Mouse (Mus musculus) left cerebral cortex, postnatal 14 days (tissue): ENCODE measurements at regions not wholly inside any gene's neighbourhood (a gene's known extent, or its start where the extent isn't known, plus 50 kb on each side); places are given as distances from the start of the nearest gene placed in this dataset.

Source experiments
- DNase-seq, 2 experiments: peaks; one replicate each; pipeline ENCODE4 v3.0.0; 2021 to 2022; ENCODE audit warnings: low spot score in 2 of 2, mixed read lengths in 1 of 2
- intact Hi-C: fragments of 180-260 bp; cut with DNase I; formaldehyde crosslinking; loops from one replicate; pipeline ENCODE4 v1.15.1; 2025

- intact Hi-C loops = no loop called here
- DNase-seq = no peak
These were observed 266.8 kb downstream of the Tns1 start for GRCm38 (mm10) chr1:73857497-73857896.

DNA sequence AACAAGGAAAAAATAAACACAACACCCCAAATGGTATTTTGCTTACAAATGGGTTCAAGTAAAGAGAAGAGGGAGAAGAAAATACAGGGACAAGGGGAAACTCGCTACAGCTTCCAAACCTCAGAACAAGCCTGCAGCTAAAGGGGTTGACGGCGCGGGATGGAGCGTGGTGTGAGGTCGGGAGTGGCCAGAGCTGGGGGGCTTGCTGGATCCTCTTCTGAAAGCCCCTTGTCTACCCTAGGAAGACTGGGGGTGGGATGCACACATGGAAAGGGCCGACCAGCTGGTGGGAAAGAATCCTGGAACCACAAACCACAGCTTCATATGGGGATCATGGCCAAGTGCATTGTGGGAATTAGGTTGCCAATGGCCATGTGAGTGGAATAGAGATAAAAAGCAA is 267.4 kb downstream of the Tns1 start:
- no peak for DNase-seq
- intact Hi-C loops = no loop called here

GRCm38 (mm10) chr1:73855306-73855705 is 268.9 kb downstream of the Tns1 start:
- no peak for DNase-seq
- intact Hi-C loops = no loop called here

- DNase-seq = no peak
- intact Hi-C loops = no loop called here
These were observed 270.4 kb downstream of the Tns1 start for GRCm38 (mm10) chr1:73853851-73854250.

DNA sequence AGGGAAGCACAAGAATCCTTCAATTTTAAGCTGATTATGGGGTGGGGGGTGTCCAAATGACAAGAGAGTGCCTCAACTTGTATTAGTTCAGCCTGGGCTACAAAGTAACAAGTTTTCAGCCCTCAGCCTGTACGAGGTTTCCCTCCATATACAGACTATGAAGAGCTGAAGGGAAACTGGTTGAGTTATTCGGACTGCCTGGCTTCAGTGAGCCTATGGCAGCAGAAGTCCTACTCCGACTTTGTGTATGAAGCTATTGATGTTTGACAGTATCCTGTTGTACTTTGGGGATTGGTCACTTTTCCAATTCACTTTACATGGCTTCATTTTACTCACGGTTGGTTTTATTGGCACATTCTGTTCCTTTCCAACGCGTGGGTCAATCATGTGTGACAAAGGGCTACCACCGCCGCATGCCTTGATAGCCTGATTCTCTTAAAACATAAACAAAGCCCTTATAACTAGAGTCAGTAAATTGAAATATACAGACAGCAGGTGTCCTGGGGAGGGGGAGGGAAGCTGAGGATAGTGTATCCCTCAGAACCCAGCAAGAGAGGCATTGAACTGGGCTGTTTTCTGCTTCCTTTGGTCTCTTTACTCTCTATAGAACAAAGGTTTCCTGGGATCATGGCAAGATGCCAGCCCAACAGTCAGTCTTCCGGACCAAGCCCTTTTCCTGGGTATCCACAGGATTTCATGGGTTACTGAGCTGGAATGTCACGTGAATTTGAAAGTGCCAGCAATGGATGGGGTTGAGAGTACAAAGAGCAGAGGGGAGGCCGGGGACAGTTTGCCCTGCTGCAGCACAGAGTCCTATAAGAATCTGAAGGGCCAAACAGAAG is 273.9 kb downstream of the Tns1 start:
- DNase-seq = no peak
- intact Hi-C loops = no loop called here

DNA sequence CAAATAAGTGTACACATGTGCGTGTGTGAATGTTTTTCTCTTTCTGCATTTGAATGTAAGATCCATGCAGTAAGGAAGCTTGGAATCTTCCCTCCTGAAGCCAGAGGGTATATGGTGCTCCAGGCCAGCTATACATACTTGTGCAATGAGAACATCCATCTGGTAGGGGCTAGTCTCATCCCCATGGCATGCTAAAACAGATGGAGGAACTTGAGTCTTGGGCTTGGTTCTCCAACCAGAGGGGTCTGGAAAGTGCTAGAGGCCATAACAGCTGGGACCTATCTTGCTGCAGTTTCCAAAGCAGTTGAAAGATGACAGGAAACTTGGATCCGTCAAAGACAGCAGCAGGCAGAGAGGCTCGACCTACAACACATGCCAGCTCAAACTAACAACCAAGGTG is 275.9 kb downstream of the Tns1 start:
- intact Hi-C loops = no loop called here
- no peak for DNase-seq

DNA sequence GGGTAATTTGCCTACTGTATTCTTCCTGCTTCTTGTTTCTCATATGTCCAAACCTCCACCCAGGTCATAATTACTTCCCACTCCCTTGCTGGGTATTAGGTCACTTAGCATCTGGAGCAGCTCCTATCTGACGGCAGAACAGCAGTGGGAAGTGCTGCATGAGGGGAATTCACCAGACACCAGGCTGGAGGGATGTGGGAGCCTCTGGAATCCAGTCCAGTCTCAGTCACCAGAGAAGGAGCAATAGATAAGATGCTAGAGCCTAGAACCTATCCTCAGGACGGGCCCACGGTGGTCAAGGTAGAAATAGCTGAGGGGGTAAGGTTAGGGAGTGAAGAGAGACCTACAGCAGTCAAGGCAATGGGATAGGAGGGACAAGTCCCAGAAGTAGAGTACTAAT is 277.1 kb downstream of the Tns1 start:
- intact Hi-C loops = no loop called here
- no peak for DNase-seq

GRCm38 (mm10) chr1:73845115-73845514 is 279.1 kb downstream of the Tns1 start:
- no peak for DNase-seq
- intact Hi-C loops = no loop called here

DNA sequence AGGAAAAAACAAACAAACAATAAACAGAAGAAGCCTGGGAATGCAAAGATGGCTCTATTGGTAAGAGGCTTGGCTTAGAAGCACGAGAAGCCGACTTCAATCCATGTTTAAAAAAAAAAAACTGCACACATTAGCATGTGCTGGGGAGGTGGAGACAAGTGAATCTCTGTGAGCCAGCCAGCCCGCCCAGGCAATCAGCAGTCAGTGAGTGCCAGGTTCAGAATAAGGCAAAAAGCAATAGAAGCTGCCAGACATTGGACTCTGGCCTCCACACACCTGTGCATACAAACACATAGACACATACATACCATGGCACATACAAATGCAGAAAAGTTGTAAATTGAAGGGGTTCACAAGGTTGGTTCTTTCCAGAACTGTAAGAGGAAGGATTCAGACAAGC is 279.7 kb downstream of the Tns1 start:
- DNase-seq = no peak
- intact Hi-C loops = no loop called here

DNA sequence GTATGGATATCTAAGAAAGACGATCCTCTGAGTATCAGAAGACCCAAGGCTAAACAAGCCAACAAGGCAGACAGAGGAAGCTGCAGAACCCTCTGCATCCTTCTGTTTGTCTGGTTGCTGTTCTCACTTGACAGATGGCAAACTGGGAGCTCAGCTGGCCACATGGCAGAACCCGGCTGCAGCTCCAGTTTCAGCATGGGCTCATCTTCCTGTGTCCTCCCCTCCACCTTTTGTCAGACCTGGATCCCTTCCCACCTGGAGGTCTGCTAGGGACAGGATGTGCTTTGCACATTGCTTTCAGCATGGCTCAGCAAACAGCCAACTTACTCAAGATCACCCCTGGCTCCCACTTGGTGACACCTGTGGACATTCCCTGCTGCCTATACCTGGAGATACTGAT is 284.9 kb downstream of the Tns1 start:
- no peak for DNase-seq
- intact Hi-C loops = no loop called here

GRCm38 (mm10) chr1:73836680-73837079 is 287.6 kb downstream of the Tns1 start:
- intact Hi-C loops = no loop called here
- DNase-seq = no peak

DNA sequence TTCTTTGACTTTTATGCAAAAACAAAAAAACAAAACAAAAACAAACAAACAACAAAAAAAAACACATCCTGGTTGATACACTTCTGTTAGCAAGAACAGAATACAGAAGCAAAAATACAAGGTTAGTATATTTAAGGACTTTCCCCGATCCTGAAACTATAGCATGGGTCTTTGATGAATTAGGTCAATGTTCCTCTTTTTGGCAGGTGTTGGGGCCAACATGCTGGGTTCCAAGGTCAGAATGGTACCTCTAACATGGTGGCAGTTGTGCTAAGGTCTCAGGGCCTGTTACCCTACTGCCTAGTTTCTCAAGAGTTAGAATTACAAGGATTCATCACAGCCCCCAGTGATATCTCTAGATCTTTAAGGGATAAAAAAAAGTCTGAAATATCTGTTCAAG is 289.7 kb downstream of the Tns1 start:
- no peak for DNase-seq
- intact Hi-C loops = no loop called here

- intact Hi-C loops = no loop called here
- no peak for DNase-seq
These were observed 293.6 kb downstream of the Tns1 start for GRCm38 (mm10) chr1:73830486-73831132.

DNA sequence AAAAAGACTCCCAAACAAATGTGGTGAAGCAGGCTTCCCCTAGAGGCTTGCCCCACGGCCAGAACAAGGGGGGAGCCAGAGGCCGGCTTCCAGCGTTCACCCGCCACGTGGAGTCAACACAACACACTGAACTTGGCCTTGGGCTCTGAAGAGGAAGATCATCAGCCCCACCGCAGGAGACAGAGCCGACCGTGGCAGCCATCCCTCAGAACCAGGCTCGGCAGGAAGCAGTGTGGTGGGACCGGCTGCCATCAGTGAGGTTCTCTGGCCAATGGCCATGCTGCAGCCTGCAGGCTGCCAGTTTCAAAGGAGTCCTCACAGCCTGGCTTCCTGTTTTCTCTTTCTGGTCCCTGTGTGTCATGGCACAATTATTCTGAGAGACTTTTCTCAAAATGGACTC is 295.3 kb downstream of the Tns1 start:
- peak in 1 of 2 experiments; percentile 19 for DNase-seq
- intact Hi-C loops = loop anchor here (5.0 to 10.0 kb wide), 3 partner anchors 212 to 1112 kb away; no protein-coding TSS in a partner anchor

DNA sequence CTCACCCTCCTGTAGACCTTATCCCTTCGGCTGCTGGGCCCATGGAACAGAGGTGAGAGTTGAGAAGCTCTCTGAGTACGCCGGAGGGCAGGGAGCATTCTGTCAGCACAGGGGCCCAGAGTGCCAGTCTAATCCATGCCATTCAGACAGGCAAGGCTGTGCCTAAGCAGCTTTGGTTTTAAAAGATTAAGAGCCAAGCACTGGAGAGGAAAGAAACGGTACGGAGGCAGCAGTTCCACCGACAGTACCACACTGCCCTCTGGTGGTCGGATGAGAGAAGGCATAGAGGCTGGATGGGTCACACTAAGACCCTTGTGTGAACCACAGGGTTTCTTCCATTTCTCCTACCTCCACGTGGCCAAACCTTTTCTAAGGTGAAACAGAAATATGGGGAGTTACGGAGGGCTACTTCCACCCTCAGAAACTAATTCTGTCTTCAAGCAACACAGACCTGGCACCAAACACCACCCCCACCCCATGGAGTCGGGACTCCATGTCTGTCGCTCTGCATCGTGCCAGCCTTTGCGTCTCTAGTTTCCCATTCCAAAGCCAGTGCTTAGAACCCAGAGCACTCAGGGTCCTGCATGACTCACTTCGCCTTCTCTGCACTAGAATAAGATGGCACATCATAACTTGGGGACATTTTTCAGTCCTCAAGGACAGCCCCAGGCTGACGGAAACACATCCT is 297.9 kb downstream of the Tns1 start:
- intact Hi-C loops = loop anchor here (2.0 to 10.0 kb wide), 4 partner anchors 209 to 1109 kb away; no protein-coding TSS in a partner anchor
- peak; percentile 87 to 93 for DNase-seq

- intact Hi-C loops = loop anchor here (5.0 to 10.0 kb wide), 3 partner anchors 207 to 1107 kb away; no protein-coding TSS in a partner anchor
- DNase-seq = no peak
These were observed 299.7 kb downstream of the Tns1 start for GRCm38 (mm10) chr1:73824406-73825184.

- no peak for DNase-seq
- intact Hi-C loops = loop anchor here (10.0 kb wide), 1 partner anchor 549 kb away; no protein-coding TSS in a partner anchor
These were observed 300.5 kb downstream of the Tns1 start for GRCm38 (mm10) chr1:73823726-73824125.

DNA sequence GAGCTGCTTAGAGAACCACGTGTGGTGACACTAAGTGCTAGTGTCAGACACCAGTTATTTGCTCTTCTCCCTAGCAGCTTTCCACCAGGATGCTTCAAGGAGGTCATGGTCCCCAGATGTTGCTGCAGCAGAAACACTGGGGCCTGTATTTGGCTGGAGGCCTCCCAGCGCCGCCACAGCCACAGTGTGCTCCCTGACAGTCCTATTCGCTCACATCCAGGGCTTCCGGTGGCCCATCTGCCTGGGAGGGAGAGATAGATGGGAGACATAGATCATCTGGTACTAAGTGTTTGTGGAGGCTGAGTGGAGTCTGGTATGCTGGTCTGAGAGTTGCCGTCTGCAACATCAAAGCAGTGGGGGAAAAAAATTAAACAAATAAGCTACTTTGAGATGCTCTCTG is 301.6 kb downstream of the Tns1 start:
- DNase-seq = no peak
- intact Hi-C loops = loop anchor here (10.0 kb wide), 1 partner anchor 548 kb away; no protein-coding TSS in a partner anchor

- no peak for DNase-seq
- intact Hi-C loops = loop anchor here (10.0 kb wide), 1 partner anchor 546 kb away; no protein-coding TSS in a partner anchor
These were observed 303.5 kb downstream of the Tns1 start for GRCm38 (mm10) chr1:73820701-73821100.
